Mouse (Mus musculus): ENCODE data around the gene Ushbp1. TPM values are rescaled to one million over a fixed set of nuclear protein-coding genes. Genes with fewer than 3 reads are reported as not detected.
A peak's percentile ranks its signal among the peaks of the same experiment; 100 is the strongest.

Ushbp1 gene
- polyA plus RNA-seq, 2 experiments = 1.5 to 3.5 TPM

GRCm38 (mm10) chr8:71394481-71394880 lies 1.1 kb downstream of the Ushbp1 start:
- Histone ChIP-seq H3K36me3 (replicated peaks; ENCODE audit: control insufficient read depth, insufficient read depth, low read depth) (peaks cover 2% of the 10 kb centered on the region; the same call in 1 of the 2 replicates), H3K27ac (no peak overlapping the region), H3K27me3 (ENCODE audit: control insufficient read depth, insufficient read depth, low read length) (no peaks in the 10 kb centered on the region), H3K4me3 (ENCODE audit: insufficient read depth in 1 of 2, low read depth in 2 of 2, low read length in 2 of 2) (no peak overlapping the region), H3K9me3 (ENCODE audit: control insufficient read depth, low read length) (no peaks in the 10 kb centered on the region), H3K9ac (replicated peaks) (no peak overlapping the region), H3K4me2 (ENCODE audit: low read depth) (peak overlapping the region; percentile 8; the same call in 1 of the 2 replicates), H3K4me1 (replicated peaks; ENCODE audit: control insufficient read depth in 2 of 2, insufficient read depth in 2 of 2, low read length in 1 of 2) (peaks cover 6 to 11% of the 10 kb centered on the region in 2 experiments)
- ATAC-seq (ENCODE audit: insufficient read depth) (no peak), DNase-seq (ENCODE audit: low read depth in 3 of 3, low spot score in 3 of 3) (no peak)
- TF ChIP-seq EP300 (IDR thresholded peaks at IDR 0.05; ENCODE audit: low read depth) (no peak), CTCF (IDR thresholded peaks at IDR 0.05; ENCODE audit: low read depth) (no peak)
- 67% methylated on average over 7 of the region's 7 CpGs for WGBS (ENCODE audit: insufficient replicate concordance)

- Histone ChIP-seq H3K36me3 (replicated peaks; ENCODE audit: control insufficient read depth, insufficient read depth, low read depth) (no peaks in the 10 kb centered on the region), H3K4me2 (ENCODE audit: low read depth) (peak overlapping the region; percentile 0; the same call in 1 of the 2 replicates), H3K4me1 (replicated peaks; ENCODE audit: control insufficient read depth in 2 of 2, insufficient read depth in 2 of 2, low read length in 1 of 2) (peaks cover 6 to 11% of the 10 kb centered on the region in 2 experiments), H3K27me3 (ENCODE audit: control insufficient read depth, insufficient read depth, low read length) (no peaks in the 10 kb centered on the region), H3K9ac (replicated peaks) (no peak overlapping the region), H3K27ac (no peak overlapping the region), H3K9me3 (ENCODE audit: control insufficient read depth, low read length) (no peaks in the 10 kb centered on the region), H3K4me3 (ENCODE audit: insufficient read depth in 1 of 2, low read depth in 2 of 2, low read length in 2 of 2) (peak overlapping the region in 1 of 2 experiments; percentile 16; a peak in 1 of 4 replicates)
- DNase-seq (ENCODE audit: low read depth in 3 of 3, low spot score in 3 of 3) (no peak), ATAC-seq (ENCODE audit: insufficient read depth) (no peak)
- no peak for TF ChIP-seq CTCF (IDR thresholded peaks at IDR 0.05; ENCODE audit: low read depth)
- TF ChIP-seq EP300 (IDR thresholded peaks at IDR 0.05; ENCODE audit: low read depth) = no peak
- WGBS (ENCODE audit: insufficient replicate concordance) = 7% methylated on average over 3 of the region's 3 CpGs
Observed at GRCm38 (mm10) chr8:71392871-71393270, 2.7 kb downstream of the Ushbp1 start.

DNA sequence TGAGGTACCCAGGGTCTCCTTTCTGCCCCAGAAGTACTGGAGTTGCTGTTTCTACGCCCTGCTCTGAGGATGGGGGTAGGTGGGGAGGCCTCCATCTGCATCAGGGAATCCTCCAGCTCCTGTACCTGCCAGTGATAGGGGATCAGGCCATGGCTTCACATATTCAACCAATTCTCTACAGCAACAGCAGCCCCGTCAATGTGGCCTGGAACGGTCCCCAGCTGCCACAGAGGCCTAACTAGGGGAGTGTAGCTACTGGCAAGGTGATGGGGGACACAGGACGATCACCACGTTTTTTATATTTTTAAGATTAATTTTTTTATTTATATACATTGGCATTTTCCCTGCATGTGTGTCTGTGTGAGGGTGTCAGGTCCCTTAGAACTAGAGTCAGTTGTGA lies 3.2 kb downstream of the Ushbp1 start:
- Histone ChIP-seq H3K4me3 (ENCODE audit: insufficient read depth in 1 of 2, low read depth in 2 of 2, low read length in 2 of 2) (no peak overlapping the region), H3K9me3 (ENCODE audit: control insufficient read depth, low read length) (no peaks in the 10 kb centered on the region), H3K36me3 (replicated peaks; ENCODE audit: control insufficient read depth, insufficient read depth, low read depth) (no peaks in the 10 kb centered on the region), H3K9ac (replicated peaks) (no peak overlapping the region), H3K27ac (no peak overlapping the region), H3K4me1 (replicated peaks; ENCODE audit: control insufficient read depth in 2 of 2, insufficient read depth in 2 of 2, low read length in 1 of 2) (peaks cover 2 to 8% of the 10 kb centered on the region in 2 experiments), H3K27me3 (ENCODE audit: control insufficient read depth, insufficient read depth, low read length) (no peaks in the 10 kb centered on the region), H3K4me2 (ENCODE audit: low read depth) (no peak overlapping the region)
- no peak for ATAC-seq (ENCODE audit: insufficient read depth)
- DNase-seq (ENCODE audit: low read depth in 3 of 3, low spot score in 3 of 3) = no peak
- no peak for TF ChIP-seq EP300 (IDR thresholded peaks at IDR 0.05; ENCODE audit: low read depth)
- TF ChIP-seq CTCF (IDR thresholded peaks at IDR 0.05; ENCODE audit: low read depth) = no peak
- WGBS (ENCODE audit: insufficient replicate concordance) = 56% methylated on average over 5 of the region's 5 CpGs

DNA sequence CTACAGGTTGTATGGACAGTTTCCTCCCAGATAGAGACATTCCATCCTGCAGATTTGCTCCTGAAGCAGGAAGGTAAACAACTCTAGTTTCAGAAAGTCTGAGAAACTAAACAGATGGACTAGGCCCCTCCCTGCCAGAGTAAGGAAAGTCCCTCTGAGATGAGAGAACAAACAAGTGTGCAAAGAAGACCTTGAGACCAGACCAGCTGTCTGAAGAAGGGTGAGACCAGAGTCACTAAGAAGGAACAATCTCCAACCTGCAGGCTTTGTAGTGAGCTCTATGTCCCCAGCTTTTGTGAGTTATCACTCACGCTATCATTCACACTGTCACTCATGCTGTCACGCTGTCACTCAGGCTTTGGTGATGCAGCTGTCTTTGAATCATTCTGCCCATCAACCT lies 3.9 kb downstream of the Ushbp1 start:
- ATAC-seq (ENCODE audit: insufficient read depth) (no peak), DNase-seq (ENCODE audit: low read depth in 3 of 3, low spot score in 3 of 3) (no peak)
- Histone ChIP-seq H3K9me3 (ENCODE audit: control insufficient read depth, low read length) (no peaks in the 10 kb centered on the region), H3K4me3 (ENCODE audit: insufficient read depth in 1 of 2, low read depth in 2 of 2, low read length in 2 of 2) (no peak overlapping the region), H3K27me3 (ENCODE audit: control insufficient read depth, insufficient read depth, low read length) (no peaks in the 10 kb centered on the region), H3K27ac (no peak overlapping the region), H3K4me2 (ENCODE audit: low read depth) (no peak overlapping the region), H3K9ac (replicated peaks) (no peak overlapping the region), H3K36me3 (replicated peaks; ENCODE audit: control insufficient read depth, insufficient read depth, low read depth) (no peaks in the 10 kb centered on the region), H3K4me1 (replicated peaks; ENCODE audit: control insufficient read depth in 2 of 2, insufficient read depth in 2 of 2, low read length in 1 of 2) (peaks cover 0 to 6% of the 10 kb centered on the region in 2 experiments; a peak in 2 of 4 replicates)
- 76% methylated on average over 2 of the region's 2 CpGs for WGBS (ENCODE audit: insufficient replicate concordance)
- TF ChIP-seq EP300 (IDR thresholded peaks at IDR 0.05; ENCODE audit: low read depth) (no peak), CTCF (IDR thresholded peaks at IDR 0.05; ENCODE audit: low read depth) (no peak)

DNA sequence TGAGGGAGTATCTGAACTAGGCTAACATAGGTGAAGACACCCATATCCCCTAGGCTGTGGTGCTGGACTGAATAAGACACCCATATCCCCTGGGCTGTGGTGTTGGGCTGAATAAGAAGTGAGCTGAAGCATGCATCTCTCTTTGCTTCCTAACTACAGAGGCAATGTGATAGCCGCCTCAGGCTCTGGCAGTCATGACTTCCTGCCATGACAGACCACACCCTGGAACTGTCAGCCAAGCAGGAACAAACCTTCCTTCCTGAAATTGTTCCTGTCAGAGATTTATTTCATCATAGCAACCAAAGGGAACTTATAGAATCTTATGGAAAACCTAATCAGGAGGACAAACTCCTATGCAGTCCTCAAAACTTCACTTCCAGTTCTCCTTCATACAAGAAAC lies 7.3 kb downstream of the Ushbp1 start:
- no peak for DNase-seq (ENCODE audit: low read depth in 3 of 3, low spot score in 3 of 3)
- H3K36me3 ChIP-seq (replicated peaks; ENCODE audit: control insufficient read depth, insufficient read depth, low read depth) = no peaks in the 10 kb centered on the region
- no peak overlapping the region for H3K4me2 ChIP-seq (ENCODE audit: low read depth)
- no peak overlapping the region for H3K27ac ChIP-seq
- H3K9me3 ChIP-seq (ENCODE audit: control insufficient read depth, low read length) = no peaks in the 10 kb centered on the region
- WGBS (ENCODE audit: insufficient replicate concordance) = 14% methylated on average over 1 of the region's 1 CpGs
- no peak for ATAC-seq (ENCODE audit: insufficient read depth)
- no peak overlapping the region for H3K9ac ChIP-seq (replicated peaks)
- TF ChIP-seq CTCF (IDR thresholded peaks at IDR 0.05; ENCODE audit: low read depth) (no peak), EP300 (IDR thresholded peaks at IDR 0.05; ENCODE audit: low read depth) (no peak)
- H3K27me3 ChIP-seq (ENCODE audit: control insufficient read depth, insufficient read depth, low read length) = no peaks in the 10 kb centered on the region
- H3K4me1 ChIP-seq (replicated peaks; ENCODE audit: control insufficient read depth in 2 of 2, insufficient read depth in 2 of 2, low read length in 1 of 2) = no peaks in the 10 kb centered on the region; a peak in 1 of 4 replicates
- H3K4me3 ChIP-seq (ENCODE audit: insufficient read depth in 1 of 2, low read depth in 2 of 2, low read length in 2 of 2) = no peak overlapping the region

Data from liver, embryonic 14.5 days (tissue).